Mouse (Mus musculus) heart, postnatal 25 days (tissue): ENCODE measurements around the gene Clint1. TPM values are rescaled to one million over a fixed set of nuclear protein-coding genes. Genes with fewer than 3 reads are reported as not detected.
"Not testable (repeated sequence)": the region's sequence is repeated elsewhere in the genome, so short reads cannot be mapped to it uniquely, and the experiment has no call there.

Experiments used
- DNase-seq: peaks from one replicate; pipeline ENCODE4 v3.0.0; 2022; ENCODE audit warnings: low spot score
- intact Hi-C: fragments of 180-260 bp; cut with DNase I; formaldehyde crosslinking; loops from one replicate; pipeline ENCODE4 v1.15.1; 2025
- total RNA-seq, 2 experiments: library from RNA; stranded (reverse); gene quantifications; 2 replicates each; pipeline ENCODE4 v1.2.3; 2021

Clint1 gene
- total RNA-seq, 2 experiments from 2014 or later = 36.0 to 36.4 TPM

DNA sequence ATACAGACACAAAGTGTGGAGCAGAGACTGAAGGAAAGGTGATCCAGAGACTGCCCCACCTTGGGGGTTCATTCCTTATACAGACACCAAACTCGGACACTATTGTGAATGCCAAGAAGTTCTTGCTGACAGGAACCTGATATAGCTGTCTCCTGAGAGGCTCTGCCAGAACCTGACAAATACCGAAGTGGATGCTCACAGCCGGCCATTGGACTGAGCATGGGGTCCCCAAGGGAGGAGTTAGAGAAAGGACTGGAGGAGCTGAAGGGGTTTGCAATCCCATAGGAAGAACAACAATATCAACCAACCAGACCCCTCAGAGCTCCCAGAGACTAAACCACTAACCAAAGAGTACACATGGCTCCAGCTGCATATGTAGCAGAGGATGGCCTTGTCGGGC lies 27.5 kb downstream of the Clint1 start:
- intact Hi-C loops = loop anchor here (2.0 to 5.0 kb wide), 2 partner anchors 72 to 1293 kb away; no protein-coding TSS in a partner anchor
- DNase-seq = not testable (repeated sequence)

DNA sequence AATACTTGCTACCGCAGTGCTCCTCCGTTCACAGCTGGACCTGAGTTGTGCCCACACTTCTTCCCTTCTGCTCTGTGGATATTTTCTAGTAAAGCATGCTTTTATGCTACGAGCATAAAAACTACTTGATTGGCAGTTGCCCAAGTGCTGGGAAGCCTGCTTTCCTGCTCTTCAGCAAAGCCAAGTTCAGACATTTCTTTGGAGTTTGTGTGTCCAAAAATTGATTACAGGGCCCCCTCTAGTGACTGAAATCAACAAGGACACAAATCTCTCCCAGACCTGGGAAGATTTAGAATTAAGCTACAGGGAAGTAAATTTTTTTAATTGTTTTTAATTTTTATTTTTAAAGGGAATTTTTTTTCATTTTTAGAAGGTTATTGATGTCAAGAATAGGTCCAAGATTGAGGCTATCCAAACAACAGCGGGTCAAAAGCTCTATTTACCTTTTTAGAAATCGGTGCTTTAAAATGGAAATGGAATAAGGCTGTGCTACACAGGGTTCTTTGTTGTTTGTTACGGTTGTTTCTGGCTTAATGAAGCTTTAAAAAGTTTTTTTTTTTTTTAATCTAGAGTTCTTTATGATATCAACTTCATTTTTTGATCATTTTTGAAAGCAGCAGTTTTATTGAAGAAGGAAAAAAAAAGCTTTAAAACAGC lies 29.3 kb downstream of the Clint1 start:
- intact Hi-C loops = loop anchor here (10.0 kb wide), 3 partner anchors 126 to 876 kb away; no protein-coding TSS in a partner anchor
- no peak for DNase-seq

DNA sequence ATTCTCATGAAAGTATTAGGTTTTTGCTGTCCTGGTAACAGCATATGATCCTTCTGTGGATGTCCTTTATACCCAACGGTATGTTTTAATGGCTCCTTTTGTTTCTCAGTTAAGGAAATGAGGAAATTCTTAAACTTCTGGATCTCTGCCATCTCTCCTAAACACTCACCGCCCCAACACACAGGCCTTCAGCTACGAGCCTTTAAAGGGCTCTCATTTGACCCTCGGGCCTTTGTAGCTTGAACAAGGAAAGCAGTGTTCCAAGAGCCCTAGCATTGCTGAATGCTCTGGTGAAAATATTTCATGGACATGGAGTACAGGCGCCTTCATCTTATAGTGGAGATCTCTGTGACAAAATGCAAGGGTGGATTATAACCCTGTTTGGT lies 29.8 kb downstream of the Clint1 start:
- intact Hi-C loops = loop anchor here (2.0 to 10.0 kb wide), 4 partner anchors 127 to 877 kb away; no protein-coding TSS in a partner anchor
- no peak for DNase-seq

DNA sequence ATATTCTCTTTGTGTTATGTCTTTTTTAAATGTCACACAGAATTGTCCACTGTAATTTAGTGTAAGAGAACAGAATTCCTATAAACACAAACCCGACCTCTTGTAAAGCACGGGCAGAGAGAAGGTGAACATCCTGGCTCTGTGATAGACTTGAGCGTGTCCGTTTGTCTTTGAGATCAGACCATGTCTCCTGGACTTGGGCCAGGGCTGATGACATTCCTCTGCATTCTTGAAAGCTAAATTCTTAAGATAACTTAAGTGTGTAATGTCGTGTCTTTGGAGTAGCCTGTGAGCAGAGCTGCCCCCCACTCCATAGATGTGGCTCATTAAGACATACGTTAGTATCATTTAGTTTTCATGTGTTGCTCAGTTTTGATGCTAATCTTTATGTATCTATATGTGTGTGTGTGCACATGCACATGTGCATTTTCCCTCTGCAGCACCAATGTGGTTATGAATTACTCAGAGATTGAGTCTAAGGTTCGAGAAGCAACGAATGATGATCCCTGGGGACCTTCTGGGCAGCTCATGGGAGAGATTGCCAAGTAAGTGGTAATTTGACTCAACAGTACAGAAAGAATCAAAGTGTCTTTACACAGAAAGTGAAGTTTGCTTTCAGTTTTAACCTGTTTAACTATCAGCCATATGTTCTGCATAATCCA lies 31.6 kb downstream of the Clint1 start:
- intact Hi-C loops = loop anchor here (2.0 to 10.0 kb wide), 4 partner anchors 129 to 879 kb away; no protein-coding TSS in a partner anchor
- no peak for DNase-seq

DNA sequence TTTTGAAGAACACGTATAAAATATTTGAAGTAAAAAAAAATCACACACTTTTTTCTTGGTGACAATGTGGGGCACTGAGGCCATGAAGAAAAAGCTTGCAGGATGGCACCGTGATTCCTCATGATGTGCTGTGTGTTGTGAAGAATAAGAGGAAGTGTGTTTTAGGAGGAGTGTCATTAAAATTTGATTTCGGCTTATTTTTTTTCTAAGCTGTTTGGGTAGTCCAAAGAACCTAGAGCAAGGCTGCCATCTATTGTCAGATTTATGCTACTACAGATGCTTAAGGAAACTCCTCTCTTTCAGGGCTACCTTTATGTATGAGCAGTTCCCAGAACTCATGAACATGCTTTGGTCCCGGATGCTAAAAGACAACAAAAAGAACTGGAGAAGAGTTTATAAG lies 32.2 kb downstream of the Clint1 start:
- intact Hi-C loops = loop anchor here (10.0 kb wide), 3 partner anchors 129 to 879 kb away; no protein-coding TSS in a partner anchor
- DNase-seq = no peak

DNA sequence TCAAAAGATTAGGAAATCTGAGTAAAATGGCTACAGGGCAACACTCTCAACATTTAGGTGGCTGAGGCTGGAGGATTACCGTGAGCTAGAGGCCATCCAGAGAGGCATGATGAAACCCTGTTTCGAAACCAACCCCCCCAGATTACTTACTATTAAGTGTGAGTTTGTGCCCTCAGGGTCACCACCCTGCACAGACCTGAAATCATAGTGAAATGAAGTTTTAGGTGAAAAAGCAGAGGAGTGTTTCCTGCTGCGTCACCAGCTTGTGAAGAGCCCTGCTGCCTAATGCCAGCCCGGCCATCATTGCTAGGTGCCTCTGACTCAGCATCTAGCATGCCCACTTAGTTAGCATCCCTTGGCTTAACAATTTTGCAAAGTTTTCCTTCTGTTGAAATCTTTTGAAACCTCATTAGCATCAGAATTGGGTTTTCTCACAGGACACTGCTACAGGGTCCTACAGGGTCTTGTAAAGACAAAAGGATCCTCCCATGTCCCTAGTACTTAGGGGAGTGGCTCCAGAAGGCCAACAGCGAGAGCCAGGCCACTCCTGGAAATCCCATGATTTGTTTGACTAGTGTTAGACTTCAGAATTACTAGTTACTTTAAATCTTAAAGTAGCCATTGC lies 33.9 kb downstream of the Clint1 start:
- intact Hi-C loops = loop anchor here (10.0 kb wide), 3 partner anchors 131 to 881 kb away; no protein-coding TSS in a partner anchor
- no peak for DNase-seq

DNA sequence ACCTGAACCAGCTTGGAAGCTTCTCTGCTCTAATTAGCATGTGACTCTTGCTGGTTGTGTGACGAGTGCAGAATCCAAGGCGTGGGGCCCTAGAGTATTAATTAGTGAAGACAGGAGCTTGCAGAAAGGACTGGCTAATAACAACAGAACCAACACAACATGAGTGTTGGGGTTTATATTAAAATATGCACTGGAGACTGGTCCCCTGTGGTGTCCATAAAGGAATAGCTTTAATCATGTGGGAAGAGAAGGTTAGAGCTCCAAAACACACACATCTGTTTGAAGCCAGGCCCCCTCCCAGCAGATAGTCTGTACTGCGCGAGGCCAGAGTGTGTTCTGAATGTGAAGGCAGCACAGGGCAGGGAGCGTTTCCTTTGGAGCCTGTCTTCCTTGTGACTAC lies 34.7 kb downstream of the Clint1 start:
- intact Hi-C loops = loop anchor here (10.0 kb wide), 3 partner anchors 132 to 882 kb away; no protein-coding TSS in a partner anchor
- DNase-seq = no peak

DNA sequence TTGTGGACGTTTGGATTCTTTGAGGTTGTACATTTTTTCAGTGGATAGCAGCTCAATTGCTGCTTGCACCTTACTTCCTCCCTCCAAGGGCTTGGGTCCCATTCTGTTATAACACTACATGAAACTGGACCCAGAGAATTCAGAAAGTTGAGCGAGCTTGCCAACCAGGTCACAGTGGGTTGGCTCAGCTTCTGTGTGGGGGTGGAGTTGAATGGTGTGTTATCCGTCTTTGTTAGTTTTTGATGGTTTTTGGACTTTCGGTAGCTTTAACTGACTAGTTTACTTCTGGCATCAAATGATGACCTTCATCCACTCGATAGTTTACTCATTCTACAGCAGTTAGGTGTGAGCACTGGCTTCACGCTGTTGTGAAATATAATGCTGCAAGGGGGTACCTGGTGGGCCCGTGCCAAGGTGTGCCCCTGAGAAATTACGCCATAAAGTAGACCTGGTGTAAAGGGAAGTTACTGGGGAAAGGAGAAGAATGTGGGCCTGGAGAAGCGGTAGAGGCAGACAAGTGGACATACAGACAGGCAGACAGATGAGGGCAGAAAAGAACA lies 36.7 kb downstream of the Clint1 start:
- intact Hi-C loops = loop anchor here (10.0 kb wide), 3 partner anchors 134 to 884 kb away; no protein-coding TSS in a partner anchor

DNA sequence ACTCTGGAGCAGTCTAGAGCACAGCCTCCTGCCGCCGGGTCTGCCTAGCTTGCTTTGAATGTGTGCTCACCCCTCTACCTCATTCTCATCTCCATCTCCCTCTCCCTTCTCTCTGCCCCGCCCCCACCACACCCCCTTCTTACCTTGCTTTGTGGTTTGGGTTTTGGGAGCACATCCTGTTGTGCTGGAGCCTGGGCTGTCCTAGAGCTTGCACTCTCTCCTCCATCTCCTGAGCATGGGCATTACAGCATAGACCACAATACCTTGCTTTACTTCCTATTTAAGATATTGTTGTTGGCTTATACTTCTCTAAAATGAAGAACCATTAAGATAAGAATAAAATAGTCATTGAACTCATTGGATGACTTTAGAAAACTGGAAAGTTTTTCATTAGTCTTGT lies 38.1 kb downstream of the Clint1 start:
- DNase-seq = no peak
- intact Hi-C loops = loop anchor here (10.0 kb wide), 3 partner anchors 135 to 885 kb away; no protein-coding TSS in a partner anchor

More for the DNA sequence above, 36.7 kb downstream of the Clint1 start:
- DNase-seq = no peak

DNA sequence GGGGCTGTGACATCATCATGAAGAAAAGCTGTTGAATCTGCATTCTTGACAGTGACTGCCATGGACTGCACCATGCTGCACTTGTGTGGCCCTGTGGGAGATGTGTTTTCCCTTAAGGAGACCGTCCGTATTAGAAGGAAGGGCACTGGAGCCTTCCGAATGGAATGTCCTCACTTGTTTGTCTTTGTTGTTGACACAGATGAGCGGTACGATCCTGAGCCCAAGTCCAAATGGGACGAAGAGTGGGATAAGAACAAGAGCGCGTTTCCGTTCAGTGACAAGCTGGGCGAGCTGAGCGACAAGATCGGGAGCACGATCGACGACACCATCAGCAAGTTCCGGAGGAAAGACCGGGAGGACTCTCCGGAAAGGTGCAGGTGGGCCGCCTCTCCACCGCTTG lies 38.6 kb downstream of the Clint1 start:
- DNase-seq = no peak
- intact Hi-C loops = no loop called here

DNA sequence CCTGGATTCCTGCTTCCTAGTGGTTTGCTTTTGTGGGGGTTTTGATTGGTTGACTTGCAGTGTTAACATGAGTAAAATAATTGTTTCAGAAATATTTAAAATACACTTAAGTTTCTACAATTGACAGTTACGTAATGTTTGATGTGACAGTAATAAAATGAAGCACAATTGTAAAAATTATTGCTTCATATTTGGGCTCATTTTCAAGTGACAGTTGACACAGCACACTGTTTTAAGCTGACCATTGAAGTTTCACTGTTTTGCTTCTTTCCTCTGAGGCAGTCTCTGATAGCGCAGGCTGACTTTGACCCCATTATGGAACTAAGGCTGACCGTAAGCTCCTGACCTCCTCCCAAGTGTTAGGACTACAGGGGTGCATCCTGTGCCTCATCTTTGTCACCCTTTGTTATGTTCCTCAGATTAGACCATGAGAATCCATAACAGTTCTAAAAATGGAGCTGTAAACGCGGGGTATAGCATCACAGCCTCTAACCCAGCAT lies 41.1 kb downstream of the Clint1 start:
- no peak for DNase-seq
- intact Hi-C loops = no loop called here

DNA sequence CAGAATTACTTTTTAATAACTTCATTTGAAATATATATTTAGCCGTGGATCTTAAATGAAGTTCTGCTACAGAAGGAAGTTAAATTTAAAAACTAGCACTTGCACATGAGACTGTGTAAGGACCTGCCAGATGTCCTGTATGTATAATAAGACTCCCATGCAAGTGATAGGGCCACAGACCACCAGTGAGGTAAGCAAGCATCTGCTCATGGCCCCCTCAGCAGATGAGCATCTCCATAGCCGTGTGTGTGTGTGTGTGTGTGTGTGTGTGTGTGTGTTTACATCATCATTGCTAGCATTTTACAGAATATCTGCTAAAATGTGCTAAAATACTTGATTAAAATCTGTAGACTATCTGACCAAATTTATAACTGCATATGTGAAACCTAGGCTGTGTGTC lies 45.5 kb downstream of the Clint1 start:
- intact Hi-C loops = no loop called here
- no peak for DNase-seq

DNA sequence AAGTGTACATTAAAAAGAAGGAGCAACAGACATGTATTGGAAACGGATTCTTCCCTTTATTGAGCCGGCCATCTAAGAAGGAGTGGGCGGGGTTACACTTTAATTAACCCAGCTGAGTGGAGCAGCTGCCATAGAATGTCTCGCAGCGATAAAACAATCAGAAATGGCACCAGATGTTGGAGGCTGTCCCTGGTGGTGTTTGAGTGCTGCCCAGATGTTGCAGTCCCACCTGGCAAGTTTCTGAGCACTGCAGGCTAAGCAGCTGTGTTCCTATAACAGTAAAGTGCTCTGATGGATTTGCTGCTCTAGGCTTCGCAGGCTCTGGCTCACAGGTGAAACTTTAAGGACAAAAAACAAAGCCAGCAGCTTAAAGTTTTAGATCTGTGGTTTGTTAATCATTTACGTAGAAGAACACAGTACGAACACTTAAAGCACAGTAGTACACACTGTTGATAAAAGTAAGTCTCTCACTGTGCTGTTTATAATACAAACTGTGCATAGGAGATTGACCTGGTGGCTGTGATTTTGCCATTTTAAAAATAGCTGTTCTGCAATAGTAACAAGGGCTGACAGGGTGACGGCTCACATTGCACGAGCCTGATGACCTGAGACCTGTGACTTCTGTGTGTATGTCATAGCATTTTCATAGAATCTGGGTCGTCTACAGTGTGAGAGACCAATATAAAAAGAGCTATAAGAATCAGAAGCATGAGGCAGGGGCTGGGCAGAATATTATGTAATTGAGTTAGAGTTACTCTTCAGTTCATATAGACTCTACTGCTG lies 48.6 kb downstream of the Clint1 start:
- intact Hi-C loops = no loop called here
- no peak for DNase-seq

DNA sequence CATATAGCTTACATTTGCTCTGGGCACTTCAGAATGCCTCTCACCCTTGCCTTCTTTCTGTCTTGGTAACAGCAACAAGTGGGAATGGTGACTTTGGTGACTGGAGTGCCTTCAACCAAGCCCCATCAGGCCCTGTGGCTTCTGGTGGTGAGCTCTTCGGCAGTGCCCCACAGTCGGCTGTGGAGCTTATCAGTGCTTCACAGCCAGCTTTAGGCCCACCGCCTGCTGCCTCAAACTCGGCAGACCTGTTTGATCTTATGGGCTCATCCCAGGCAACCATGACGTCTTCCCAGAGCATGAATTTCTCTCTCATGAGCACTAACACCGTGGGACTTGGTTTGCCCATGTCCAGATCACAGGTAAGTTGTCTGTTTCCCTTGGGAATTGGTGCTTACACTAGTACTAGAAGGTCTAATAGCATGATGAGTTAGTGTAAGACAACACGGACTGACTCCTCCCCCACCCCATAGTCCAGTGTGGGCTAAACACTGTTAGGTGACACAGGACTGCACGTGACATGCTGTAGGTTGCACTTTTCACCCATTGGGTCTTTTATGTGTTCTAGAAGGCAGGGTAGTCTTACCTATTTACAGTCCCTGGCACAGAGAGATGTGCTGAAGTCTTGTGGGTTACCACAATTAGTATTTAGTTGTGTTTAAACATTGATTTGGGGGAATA lies 54.4 kb downstream of the Clint1 start:
- no peak for DNase-seq
- intact Hi-C loops = no loop called here

DNA sequence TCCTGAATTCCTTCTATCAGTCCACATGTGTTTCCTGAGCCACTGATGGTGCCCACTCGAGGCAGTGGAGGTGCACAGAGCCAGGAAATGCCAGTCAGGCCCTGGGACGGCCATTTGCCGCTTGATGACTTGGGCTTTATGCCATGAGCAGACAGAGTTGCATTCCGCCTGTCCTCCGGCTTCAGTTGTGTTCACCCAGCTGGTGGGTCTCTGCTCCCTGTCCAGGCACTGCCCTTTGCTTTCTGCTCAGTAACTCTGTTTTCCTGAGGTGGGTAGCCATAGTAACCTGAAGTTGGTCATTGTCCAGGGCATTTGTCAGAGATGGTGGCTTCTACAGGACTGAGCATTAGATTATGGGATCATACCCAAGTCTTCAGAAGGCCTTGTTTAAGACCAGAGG lies 55.5 kb downstream of the Clint1 start:
- intact Hi-C loops = no loop called here
- DNase-seq = no peak

DNA sequence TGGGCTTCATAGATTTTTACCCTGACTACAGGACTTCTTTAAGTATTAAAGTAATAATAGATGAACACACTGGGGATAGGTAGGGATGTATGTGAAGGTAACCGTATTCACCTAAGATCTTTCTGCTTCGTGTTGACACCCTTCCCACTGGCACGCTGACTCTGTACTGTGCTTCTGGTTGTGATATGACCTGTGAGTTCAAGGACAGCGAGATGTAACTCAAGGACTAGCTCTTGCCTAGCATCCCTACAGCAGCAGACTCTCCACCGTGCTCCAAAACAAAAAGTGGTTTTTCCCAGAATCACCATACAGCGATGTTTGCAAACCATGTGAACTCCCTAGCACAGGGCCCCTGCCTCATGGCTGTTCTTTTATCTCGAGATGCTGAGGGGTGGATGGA lies 56.2 kb downstream of the Clint1 start:
- intact Hi-C loops = no loop called here
- DNase-seq = no peak

DNA sequence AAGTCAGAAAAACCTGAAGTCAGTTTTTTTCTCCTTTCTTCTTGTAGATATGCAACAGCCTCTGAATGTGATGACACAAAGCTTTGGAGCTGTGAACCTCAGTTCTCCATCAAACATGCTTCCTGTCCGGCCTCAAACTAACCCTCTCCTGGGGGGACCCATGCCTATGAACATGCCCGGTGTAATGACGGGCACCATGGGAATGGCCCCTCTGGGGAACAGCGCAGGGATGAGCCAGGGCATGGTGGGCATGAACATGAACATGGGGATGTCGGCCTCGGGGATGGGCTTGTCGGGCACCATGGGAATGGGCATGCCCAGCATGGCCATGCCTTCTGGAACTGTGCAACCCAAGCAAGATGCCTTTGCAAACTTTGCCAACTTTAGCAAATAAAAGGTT lies 57.0 kb downstream of the Clint1 start:
- intact Hi-C loops = no loop called here
- no peak for DNase-seq

DNA sequence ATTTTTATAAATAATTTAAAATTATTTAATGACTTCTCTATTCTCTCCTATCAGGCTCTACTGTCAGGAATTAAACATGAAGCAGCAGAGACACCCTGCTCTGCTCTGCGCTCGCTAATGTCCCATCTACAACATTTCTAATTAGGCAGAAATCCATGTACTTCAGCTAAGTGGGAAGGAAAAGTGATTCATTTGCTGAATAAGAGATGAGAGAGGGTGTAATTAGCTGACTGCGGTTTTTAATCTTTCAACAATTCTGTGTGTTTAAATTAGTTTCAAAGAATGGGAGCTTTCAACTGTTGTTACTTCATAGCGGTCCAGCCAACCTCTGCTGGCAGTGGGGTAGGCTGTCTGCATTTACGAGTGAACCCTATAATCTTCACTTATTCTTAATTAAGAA lies 58.9 kb downstream of the Clint1 start:
- no peak for DNase-seq
- intact Hi-C loops = no loop called here

DNA sequence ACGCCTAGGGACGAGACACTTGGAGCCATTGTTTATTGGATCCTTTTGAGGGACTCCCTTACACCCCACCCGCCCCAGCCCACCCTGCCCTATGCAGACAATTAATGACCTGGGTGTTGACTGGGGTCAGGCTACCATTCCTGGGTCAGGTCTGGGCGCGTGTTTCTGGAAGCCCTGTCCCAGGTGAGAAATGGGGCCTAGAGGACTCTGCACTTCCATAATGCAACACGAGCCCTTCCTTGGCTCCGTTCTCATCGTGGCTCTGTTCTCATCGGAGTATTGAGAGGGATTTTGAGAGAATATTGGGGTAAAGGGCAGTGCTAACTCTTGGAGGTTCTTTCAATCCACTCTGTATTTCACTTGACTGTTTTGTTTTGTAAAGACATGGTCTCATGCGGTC lies 64.3 kb downstream of the Clint1 start:
- DNase-seq = no peak
- intact Hi-C loops = no loop called here
